Mouse (Mus musculus) limb, embryonic 14.5 days (tissue): Measurements from ENCODE around the gene Gm4969. TPM values are rescaled to one million over a fixed set of nuclear protein-coding genes. Genes with fewer than 3 reads are reported as not detected.

Source experiments
- ATAC-seq: fragments of 200-750 bp; cut with Nextera tagmentation; 2 replicates; pipeline ENCODE4 v1.8.0; 2017; ENCODE audit warnings: low read depth, moderate number of reproducible peaks, moderate TSS enrichment; ENCODE audit not compliant: low FRiP score
- DNase-seq: peaks from one replicate; pipeline ENCODE4 v3.0.0-alpha.2; 2015; ENCODE audit warnings: low spot score
- H3K27ac ChIP-seq: fragments of 300-500 bp; sonication (generic); replicated peaks from 2 replicates; pipeline ENCODE4 v1.5.1; 2014; ENCODE audit warnings: low read depth, mild to moderate bottlenecking, low read length, moderate library complexity, mixed read lengths
- H3K27me3 ChIP-seq: fragments of 300-500 bp; sonication (generic); 2 replicates; pipeline ENCODE4 v1.6.1; 2014; ENCODE audit warnings: low read length, mixed read lengths; ENCODE audit not compliant: control insufficient read depth, insufficient read depth
- H3K36me3 ChIP-seq: fragments of 300-500 bp; sonication (generic); 2 replicates; pipeline ENCODE4 v1.6.1; 2014; ENCODE audit warnings: mild to moderate bottlenecking, low read length, moderate library complexity, mixed read lengths; ENCODE audit not compliant: control insufficient read depth, insufficient read depth
- H3K4me1 ChIP-seq: fragments of 300-500 bp; sonication (generic); 2 replicates; pipeline ENCODE4 v1.6.1; 2014; ENCODE audit warnings: antibody characterized with exemption, low read length, mixed read lengths; ENCODE audit not compliant: control insufficient read depth, insufficient read depth
- H3K4me2 ChIP-seq: fragments of 300-500 bp; sonication (generic); replicated peaks from 2 replicates; pipeline ENCODE4 v1.6.1; 2014; ENCODE audit warnings: low read depth, mild to moderate bottlenecking, low read length, moderate library complexity; ENCODE audit not compliant: severe bottlenecking
- H3K4me3 ChIP-seq: fragments of 300-500 bp; sonication (generic); replicated peaks from 2 replicates; pipeline ENCODE4 v1.5.1; 2014; ENCODE audit warnings: low read length
- H3K9ac ChIP-seq: fragments of 300-500 bp; sonication (generic); 2 replicates; pipeline ENCODE4 v1.6.1; 2014; ENCODE audit warnings: mild to moderate bottlenecking, low read depth, low read length, moderate library complexity; ENCODE audit not compliant: severe bottlenecking
- H3K9me3 ChIP-seq: fragments of 300-500 bp; sonication (generic); 2 replicates; pipeline ENCODE4 v1.6.1; 2016; ENCODE audit warnings: low read length; ENCODE audit not compliant: control insufficient read depth
- POLR2A ChIP-seq: fragments of 200-500 bp; IDR thresholded peaks from 2 replicates; pipeline ENCODE4 v1.8.0; 2012; ENCODE audit warnings: inconsistent platforms, mild to moderate bottlenecking, moderate library complexity, borderline replicate concordance; ENCODE audit not compliant: insufficient read depth, insufficient read length; ENCODE audit errors: extremely low read depth
- WGBS: fragments of 180-500 bp; shearing (Covaris S2); extraction: QIAGEN DNeasy Blood & Tissue Kit; methylation state at CpG from one replicate; pipeline ENCODE4 v1.1.7; 2014; 5-methylcytosine and 5-hydroxymethylcytosine counted together
- polyA plus RNA-seq, 2 experiments: library from polyadenylated mRNA; depleted of rRNA in 1 of 2; stranded (reverse) in 1 of 2; unstranded in 1 of 2; fragments of >200 nt; fragmentation: Nextera tagmentation in 1 of 2; extraction: Ambion mirVana in 1 of 2; gene quantifications; 2 replicates each; pipeline versions ENCODE4 v1.2.1 to v1.2.3; 2012 to 2014

Gene Gm4969
- polyA plus RNA-seq (2012; rRNA removed) (7.0 and 7.7 TPM in 2 replicates), polyA plus RNA-seq (2014; fragmentation: Nextera tagmentation; extraction: Ambion mirVana) (2.5 and 4.0 TPM in 2 replicates)

GRCm38 (mm10) chr7:19118028-19118771 is at the start of gene Gm4969:
Gene Gm4969 (minus strand): TSS chr7:19118368.
- Histone ChIP-seq H3K4me3 (peak within 1 kb of the TSS; percentile 26), H3K4me1 (peaks cover 12% of the 10 kb centered on the region), H3K9me3 (0 out of 2 replicates have a peak, but pooled peaks cover 4% of the 10 kb centered on the region), H3K9ac (peak within 1 kb of the TSS; percentile 8; the same call in 1 of the 2 replicates), H3K36me3 (no peaks in the 10 kb centered on the region), H3K4me2 (peak within 1 kb of the TSS; percentile 39), H3K27me3 (no peaks in the 10 kb centered on the region), H3K27ac (no peak within 1 kb of the TSS)
- 24% methylated on average over 49 of the region's 64 CpGs for WGBS
- ATAC-seq (peak; percentile 18; the same call in 1 of the 2 replicates), DNase-seq (peak; percentile 41)
- no peak for TF ChIP-seq POLR2A

GRCm38 (mm10) chr7:19166990-19167389 is 48.8 kb upstream of the Gm4969 start:
- Histone ChIP-seq H3K4me2 (no peak overlapping the region), H3K27ac (no peak overlapping the region), H3K36me3 (no peaks in the 10 kb centered on the region), H3K9me3 (no peaks in the 10 kb centered on the region), H3K27me3 (peaks cover 8% of the 10 kb centered on the region), H3K4me1 (peaks cover 17% of the 10 kb centered on the region; the same call in 1 of the 2 replicates), H3K4me3 (no peak overlapping the region), H3K9ac (no peak overlapping the region)
- no peak for DNase-seq
- 89% methylated on average over 3 of the region's 3 CpGs for WGBS
- no peak for TF ChIP-seq POLR2A
- ATAC-seq: no peak

GRCm38 (mm10) chr7:19165656-19166423 is 47.7 kb upstream of the Gm4969 start, which contains the start of gene Gipr:
Gene Gipr (minus strand): TSS chr7:19166127.
- no peak for ATAC-seq
- H3K9me3 ChIP-seq: no peaks in the 10 kb centered on the region
- H3K36me3 ChIP-seq: no peaks in the 10 kb centered on the region
- 19% methylated on average over 10 of the region's 14 CpGs for WGBS
- TF ChIP-seq POLR2A: no peak
- peaks cover 8% of the 10 kb centered on the region for H3K27me3 ChIP-seq
- no peak within 1 kb of the TSS for H3K27ac ChIP-seq
- peak within 1 kb of the TSS; percentile 37; the same call in 1 of the 2 replicates for H3K4me2 ChIP-seq
- no peak for DNase-seq
- H3K4me3 ChIP-seq: no peak within 1 kb of the TSS
- H3K4me1 ChIP-seq: peaks cover 17% of the 10 kb centered on the region; the same call in 1 of the 2 replicates
- no peak within 1 kb of the TSS for H3K9ac ChIP-seq

- Histone ChIP-seq H3K9ac (no peak overlapping the region), H3K4me3 (no peak overlapping the region), H3K36me3 (no peaks in the 10 kb centered on the region), H3K27me3 (peaks cover 13% of the 10 kb centered on the region), H3K9me3 (no peaks in the 10 kb centered on the region), H3K4me1 (peaks cover 19% of the 10 kb centered on the region; the same call in 1 of the 2 replicates), H3K4me2 (peak overlapping the region; percentile 37), H3K27ac (no peak overlapping the region)
- TF ChIP-seq POLR2A: no peak
- ATAC-seq (no peak), DNase-seq (no peak)
- 4% methylated on average over 13 of the region's 13 CpGs for WGBS
Observed at GRCm38 (mm10) chr7:19164978-19165377, 46.8 kb upstream of the Gm4969 start.

- peak; percentile 78 for ATAC-seq
- Histone ChIP-seq H3K9me3 (no peaks in the 10 kb centered on the region), H3K36me3 (no peaks in the 10 kb centered on the region), H3K4me2 (peak overlapping the region; percentile 37), H3K27ac (no peak overlapping the region), H3K27me3 (peaks cover 21% of the 10 kb centered on the region), H3K9ac (no peak overlapping the region), H3K4me3 (peak overlapping the region; percentile 14), H3K4me1 (peaks cover 19% of the 10 kb centered on the region; the same call in 1 of the 2 replicates)
- peak; percentile 49 for DNase-seq
- TF ChIP-seq POLR2A: no peak
- 0% methylated on average over 6 of the region's 6 CpGs for WGBS
Observed at GRCm38 (mm10) chr7:19164189-19164588, 46.0 kb upstream of the Gm4969 start.
